Mouse (Mus musculus) erythroblast, embryonic 14.5 days (primary cell): Measurements from ENCODE around the gene Ggact.

Experiments used
- GATA1 ChIP-seq: IDR thresholded peaks from 2 replicates; pipeline ENCODE4 v1.6.1; 2012; ENCODE audit warnings: low read length, inconsistent platforms, mixed read lengths
- TAL1 ChIP-seq: IDR thresholded peaks from 3 replicates; pipeline ENCODE4 v1.6.1; 2012; ENCODE audit warnings: low read length, inconsistent platforms, mixed read lengths

- no peak for TF ChIP-seq TAL1
- TF ChIP-seq GATA1 = no peak
Observed at GRCm38 (mm10) chr14:122943475-122943853, 29.9 kb upstream of the Ggact start.
